Mouse (Mus musculus): Measurements from ENCODE around the gene Recql.
"Not testable (repeated sequence)": the region's sequence is repeated elsewhere in the genome, so short reads cannot be mapped to it uniquely, and the experiment has no call there.

The Recql gene

DNA sequence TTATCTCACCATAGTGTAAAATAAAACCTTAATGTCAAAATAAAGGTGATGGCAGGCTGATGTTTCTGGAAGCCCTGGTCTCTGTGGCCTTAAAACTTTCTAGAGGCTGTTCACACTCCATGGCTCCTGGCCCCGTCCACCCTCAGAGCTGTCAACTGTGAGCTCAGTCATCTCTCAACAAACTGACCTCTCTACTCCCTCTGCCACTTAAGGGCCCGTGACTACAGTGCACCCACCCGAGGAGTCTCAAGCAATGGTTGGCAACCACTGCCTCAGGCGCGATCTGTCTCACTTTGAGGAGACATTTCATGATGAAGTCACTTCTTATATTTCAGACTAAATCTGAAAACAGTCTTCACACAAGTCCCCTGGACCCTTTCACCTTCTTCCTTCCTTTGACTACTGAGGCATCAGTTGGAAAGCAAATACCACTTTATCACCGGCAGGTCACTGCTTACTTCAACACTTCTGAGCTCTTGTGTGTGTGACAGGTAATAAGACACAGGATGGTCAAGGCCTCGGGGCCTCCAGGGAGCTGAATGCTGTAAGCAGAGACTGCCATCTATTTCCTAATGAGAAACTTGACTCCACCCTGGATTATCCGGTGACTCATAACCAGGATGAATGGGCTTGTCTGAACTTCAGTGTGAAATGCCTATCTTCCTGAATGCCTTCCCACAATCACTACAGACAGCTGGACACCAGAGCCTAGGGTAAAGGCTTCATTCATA, 21.0 kb downstream of the Recql start:
- no peak for DNase-seq (ENCODE audit: low spot score in 2 of 2)

DNA sequence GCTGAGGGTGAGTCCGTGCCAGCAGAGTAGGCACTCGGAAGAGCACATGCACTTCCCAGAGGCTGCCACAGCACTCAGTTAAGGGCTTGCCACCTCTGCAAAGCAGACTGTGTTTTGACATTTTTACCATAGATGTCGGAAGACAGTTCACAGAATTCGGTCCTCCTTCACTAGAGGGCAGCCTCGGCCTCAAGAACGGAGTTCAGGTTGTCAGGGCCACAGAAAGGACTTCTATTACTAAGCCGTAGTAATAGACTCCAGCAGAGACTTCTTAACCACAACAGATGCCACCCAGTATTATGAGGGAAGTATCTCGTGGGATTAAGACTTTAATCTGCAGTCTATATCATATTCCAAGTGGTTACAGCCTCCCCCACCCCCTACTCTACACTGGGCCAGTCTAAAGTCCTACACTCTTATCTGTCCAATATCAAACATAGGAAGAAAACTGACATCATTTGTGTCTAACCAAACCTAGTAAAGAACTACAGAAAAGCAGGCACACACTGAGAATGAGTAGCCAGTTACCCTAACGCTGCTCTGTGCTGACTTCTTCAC, 23.8 kb downstream of the Recql start:
- no peak for DNase-seq (ENCODE audit: low spot score in 2 of 2)

DNA sequence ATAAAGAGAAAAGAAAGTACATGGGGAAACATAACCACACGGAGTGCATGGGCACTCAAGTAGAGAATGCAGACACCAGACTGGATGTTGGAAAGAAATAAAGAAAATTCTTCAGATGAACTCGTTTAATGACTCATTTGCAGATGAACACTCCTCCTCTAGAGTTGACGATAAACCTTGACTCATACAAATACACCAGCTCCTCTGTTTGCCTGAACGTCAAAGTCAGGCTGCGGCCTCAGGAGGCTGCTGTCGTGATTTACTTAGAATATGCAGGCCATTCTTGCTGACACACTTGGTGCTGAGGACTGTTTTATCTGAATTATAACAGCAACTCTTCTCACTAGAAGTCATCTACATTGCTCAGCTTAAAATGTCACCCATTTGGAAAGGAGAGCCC, 24.9 kb downstream of the Recql start:
- DNase-seq (ENCODE audit: low spot score in 2 of 2): no peak

DNA sequence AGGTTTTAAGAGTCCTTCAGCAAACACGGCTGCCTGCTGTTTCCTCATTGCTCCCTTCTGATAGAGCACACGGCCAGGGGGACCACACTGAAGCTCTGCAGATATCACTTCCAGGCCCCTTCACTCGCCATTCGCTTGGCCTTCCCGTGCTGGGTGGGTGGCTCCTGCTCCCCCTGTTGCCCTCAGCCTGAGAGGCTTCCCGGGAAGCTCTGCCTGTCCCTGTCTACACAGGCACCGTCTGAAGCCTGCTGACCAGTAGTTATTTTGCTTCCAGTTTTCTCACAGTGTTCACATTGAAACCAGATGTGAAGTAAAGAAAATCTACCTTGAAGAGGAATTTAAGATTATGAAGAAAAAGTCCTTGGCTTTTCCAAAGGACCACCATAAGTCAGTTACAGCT, 29.8 kb downstream of the Recql start:
- no peak for DNase-seq (ENCODE audit: low spot score in 2 of 2)

DNA sequence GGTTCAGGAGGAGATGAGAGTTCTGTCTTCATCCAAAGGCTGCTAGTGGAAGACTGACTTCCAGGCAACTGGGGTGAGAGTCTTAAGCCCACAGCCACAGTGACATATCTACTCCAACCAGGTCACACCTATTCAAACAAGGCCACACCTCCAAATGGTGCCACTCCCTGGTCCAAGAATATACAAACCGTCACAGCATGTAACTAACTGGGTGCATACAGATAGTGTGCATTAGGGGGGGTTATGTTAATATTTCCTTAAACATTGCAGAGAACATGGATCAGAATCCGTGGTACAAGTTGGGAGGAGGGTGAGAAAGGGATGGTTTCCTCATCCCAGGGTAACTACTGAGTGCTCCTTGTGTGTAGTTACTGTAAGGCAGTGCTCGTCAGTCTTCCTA, 34.8 kb downstream of the Recql start:
- not testable (repeated sequence) for DNase-seq (ENCODE audit: low spot score in 2 of 2)

DNA sequence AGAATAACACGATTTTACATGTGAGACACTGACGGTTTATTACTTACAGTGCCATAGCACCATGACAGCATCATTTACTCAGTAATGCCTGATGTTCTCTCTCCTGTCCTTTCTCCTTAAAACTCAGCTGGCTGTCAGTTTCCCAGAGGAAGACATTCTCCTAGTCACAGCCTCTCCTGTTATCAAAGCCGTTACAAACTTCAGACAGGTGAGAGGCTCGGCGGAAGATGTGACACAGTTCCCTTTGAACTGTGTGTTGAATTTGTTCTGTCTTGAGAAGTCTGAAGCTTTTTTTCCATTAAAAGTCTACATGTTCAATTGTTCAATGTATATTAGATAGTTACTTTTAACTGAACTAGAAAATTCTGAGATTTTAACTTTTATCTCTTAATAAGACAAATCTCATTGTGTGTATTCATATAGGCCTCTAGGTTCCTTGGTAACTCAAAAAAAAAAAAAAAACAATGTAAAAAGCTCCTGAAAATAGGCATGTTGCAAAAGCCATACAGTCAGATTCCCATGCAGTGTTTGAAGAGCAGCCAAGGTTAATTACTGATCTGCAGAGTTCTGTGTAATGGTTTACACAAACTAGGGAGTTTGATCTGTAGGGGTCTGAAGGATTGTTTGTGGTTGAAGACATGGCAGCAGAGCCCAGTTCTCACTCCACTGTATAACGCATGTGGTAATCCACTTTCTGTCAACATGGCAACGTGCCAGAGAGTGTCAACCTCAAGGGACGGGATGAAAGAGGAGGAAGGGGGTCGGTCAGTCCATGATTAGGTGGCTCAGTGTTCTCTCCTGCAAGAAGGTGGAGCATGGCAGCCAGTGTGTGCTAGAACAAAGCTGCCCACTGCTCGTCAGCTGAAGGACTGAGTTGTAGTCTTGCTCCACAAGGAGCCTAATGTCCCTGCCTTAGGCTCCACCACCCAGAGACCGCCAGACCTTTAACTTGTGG, 39.2 kb downstream of the Recql start:
- no peak for DNase-seq (ENCODE audit: low spot score in 2 of 2)

DNA sequence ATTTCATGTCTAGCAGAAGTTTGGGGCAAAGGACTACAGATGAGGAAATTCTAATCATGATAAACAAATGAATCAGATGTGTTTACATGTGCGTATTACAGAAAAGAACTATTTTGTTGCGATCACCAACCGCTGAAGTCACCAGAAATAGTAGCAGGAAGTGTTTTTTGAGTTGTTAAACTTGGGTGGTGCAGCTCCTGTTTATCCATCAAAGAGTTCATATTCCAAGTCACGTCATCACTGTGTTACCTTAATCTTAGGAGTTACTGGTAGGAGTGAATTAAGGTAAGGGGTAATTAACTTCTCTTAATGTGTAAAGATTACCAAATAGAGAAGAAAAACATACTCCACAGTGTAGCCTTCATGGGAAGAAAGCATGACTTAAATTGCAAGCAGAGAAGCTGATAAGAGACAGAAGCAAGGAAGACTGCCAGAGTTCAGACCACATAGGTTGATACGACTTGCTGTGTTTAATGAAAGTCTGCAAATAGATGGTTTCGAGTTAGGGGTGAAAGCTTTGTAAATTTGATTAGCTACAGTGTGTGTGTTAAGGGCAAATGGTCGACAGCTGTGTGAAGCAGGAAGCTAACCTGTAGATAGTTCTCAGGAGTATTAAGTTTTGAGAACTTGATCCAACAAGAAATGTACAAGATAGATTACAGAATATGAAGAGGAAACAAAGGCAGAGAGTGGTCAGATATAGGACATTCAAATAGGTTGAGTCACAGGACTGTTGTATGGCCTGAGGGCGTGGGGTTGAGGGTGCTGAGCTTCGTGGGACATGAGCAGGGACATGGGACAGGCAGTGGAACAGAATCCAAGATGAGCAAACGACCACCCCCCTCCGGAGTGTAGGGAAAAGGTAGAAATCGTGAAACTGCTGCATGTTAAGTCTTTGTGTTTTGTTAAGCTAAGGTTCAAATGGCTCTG, 40.4 kb downstream of the Recql start:
- no peak for DNase-seq (ENCODE audit: low spot score in 2 of 2)

DNA sequence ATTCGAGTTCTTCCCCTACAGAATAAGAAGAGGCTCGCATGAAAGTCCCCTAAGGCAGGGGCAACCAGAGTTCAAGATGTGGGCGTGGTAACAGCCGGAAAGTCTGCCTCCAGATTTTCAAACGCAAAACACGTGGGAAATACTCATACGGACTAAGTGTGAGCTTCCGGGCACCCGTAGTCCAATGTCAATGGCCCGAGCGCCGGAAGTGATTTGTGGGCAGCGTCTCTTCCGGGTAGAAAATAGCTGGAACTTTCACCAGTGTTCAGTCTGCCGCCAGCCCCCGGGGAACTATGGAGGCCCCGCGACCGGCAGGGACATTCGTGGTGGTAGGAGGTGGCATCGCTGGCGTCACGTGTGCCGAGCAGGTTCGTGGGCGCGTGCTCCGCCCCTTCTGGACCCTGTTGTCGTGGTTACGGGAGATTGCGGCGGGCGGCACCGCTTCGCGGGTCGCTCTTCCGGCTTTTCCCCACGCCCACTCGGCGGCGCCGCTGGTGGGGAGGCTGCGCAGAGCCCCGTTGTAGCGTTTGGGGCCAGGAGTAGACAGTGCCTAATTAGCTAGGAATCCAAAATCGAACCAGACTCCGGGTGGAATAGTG, 41.3 kb downstream of the Recql start, which contains the start of gene Pyroxd1:
Gene Pyroxd1 (plus strand): TSS at position 215 of the 599 bp plus-strand sequence.
- DNase-seq (ENCODE audit: low spot score in 2 of 2): peak; percentile 65 to 82

DNA sequence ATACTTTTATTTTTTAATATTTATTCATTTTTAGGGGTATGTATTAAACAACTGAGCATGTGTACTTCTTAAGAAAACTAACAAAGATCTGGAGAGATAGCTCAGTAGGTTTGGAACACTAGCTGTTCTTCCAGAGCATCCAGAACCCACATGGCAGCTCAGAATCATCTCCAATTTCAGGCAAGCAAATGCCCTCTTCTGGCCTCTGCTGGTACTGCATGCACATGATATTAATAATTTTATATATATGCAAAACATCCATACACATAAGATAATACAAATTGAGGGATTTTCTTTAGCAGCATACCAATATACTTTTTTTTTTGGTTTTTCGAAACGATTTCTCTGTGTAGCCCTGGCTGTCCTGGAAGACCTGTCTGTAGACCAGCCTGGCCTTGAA, 43.3 kb downstream of the Recql start:
- peak; percentile 32 to 70 for DNase-seq (ENCODE audit: low spot score in 2 of 2)

DNA sequence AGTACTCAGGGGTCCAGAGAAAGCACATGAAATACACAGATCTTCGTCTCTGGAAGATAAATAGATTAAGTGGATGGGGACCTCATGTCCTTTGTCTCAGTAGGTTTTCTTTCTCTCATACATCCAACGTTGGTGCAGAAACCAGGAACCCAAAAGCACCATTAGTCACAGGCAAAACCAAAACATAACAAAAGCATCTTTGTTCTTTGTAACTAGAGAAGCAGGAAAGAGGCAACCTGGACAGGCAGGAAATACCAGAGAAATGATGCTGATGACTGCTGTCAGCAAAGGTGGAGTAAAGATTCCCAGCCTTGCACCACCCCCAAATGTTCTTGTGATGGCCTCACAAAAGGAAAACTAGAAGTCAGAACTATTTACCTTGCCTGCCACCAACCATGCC, 47.3 kb downstream of the Recql start:
- DNase-seq (ENCODE audit: low spot score in 2 of 2): no peak

DNA sequence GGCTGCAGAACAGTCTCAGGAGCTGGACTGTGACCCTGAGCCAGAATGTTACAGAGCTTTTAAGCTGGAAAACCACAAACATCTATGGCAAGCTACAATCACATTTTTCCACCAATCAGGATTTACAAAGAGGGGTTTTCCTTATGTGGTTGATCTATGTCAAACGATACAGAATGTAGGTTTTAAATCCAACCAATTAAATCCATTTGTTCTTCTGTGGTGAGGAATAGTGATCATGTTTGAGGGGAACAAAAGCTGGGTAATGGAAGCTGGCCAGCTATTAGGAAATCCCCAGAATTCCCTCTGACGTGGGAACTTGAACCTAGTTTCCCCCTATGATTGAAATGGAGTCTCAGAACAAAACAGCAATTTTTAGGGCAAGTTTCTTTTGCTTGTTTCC, 47.9 kb downstream of the Recql start:
- DNase-seq (ENCODE audit: low spot score in 2 of 2): no peak

DNA sequence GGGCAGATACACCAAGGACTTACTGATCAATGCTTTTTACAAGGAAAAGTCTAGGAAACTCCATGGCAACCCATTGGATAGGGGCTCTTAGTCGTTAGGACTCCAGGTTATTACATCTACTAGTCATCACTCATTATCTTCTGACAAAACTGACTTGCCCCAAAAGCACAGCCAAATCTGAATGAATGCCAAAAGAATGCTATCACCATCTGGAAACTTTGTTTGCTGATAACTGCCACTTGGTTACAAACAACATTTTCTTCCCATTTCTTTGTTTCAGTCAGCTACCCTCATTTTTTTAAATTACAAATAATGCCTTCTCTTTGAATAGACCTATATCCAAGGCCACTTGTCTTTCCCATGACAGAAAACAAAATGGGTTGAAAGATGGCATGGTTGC, 57.7 kb downstream of the Recql start:
- no peak for DNase-seq (ENCODE audit: low spot score in 2 of 2)

DNA sequence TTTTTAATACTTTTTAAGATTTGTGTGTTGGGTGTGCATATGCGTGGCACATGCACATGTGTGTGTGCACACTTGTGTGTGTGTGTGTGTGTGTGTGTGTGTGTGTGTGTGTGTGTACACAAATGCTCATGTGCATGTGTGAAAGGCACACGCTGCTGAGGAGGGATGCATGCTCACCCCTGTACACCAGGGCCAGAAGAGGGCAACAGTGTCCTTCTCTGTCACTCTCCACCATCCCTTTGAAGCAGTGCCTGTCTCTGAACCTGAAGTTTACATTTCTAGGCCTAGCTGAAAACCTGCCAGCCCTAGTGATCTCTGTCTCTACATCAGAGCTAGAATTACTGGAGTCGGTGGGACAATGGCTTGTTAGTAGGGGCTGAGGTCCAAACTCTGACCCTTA, 60.3 kb downstream of the Recql start:
- DNase-seq (ENCODE audit: low spot score in 2 of 2): no peak

DNA sequence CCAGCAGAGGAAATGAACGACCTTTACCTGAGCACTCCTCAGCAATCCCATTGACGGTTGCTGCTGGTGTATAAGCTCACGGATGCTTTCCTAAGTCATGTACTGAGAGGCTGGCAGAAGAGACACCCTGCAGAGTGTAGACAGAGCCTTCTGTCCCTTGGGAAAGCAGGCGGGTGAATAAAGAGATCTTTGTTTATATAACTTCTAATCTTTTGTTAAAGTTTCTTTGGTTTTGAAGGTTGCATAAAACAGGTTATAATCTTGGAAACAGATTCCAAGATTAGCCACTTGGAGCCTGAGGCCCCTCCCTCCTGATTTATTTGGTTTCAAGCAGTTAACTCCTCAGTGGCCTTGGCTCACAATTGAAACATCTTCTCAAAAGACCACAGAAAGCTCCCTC, 64.0 kb downstream of the Recql start, which contains the start of gene Slco1a5:
Gene Slco1a5 (minus strand): TSS at position 101 of the 400 bp plus-strand sequence.
- DNase-seq (ENCODE audit: low spot score in 2 of 2): no peak

DNA sequence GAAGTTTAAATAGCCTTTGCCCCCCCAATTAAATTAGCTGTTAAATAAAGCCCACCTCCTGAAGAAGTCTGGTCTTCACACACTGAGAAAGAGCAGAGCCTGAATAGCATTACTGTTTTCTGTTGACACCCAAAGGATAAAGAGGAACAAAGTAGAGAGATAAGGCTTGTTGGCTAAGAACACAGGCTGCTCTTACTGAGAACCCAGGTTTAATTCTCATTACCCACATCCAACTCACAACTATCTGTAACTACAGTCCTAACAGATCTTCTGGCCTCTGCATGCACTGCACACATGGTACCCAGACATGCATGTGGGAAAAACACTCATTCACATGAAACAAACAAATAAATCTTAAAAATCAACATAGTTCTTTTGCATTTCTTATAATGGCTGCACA, 69.8 kb downstream of the Recql start:
- DNase-seq (ENCODE audit: low spot score in 2 of 2): no peak

DNA sequence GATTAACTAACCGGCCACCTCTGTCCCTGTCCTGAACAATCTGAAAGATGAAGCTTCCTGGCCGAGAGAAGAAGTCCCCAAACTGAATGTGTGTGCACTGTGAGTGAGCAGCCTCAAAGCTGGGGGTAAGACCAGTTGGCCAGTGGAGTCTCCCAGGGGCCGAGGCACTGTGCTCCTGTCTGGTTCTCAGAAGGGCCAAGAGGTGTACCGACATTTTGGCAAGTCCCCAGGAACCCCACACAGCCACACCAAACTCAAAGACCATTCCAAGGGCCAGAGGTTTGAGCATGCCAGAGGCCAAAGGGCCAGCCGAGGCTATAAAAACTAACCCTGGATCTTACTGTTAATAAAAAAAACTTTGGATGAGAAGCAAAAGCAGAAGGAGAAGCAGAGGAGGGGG, 72.6 kb downstream of the Recql start:
- DNase-seq (ENCODE audit: low spot score in 2 of 2): no peak

DNA sequence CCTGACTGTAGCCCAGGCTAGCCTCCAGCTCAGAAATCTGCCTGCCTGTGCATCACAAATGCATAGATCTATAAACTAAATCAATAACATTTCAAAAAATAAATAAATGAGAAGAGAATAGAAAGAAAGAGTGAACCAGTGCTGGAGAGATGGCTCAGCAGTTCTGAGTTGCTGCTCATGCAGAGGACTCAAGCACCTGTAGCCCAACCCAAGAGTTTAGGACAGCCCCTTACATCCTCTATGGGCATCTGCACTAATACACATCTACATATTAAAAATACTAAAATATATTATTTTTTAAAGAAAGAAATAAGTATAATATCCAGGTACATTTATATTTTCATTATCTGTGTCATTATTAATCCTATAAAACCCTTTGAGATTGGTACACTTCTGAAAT, 81.8 kb downstream of the Recql start:
- no peak for DNase-seq (ENCODE audit: low spot score in 2 of 2)
